Mouse (Mus musculus): Measurements from ENCODE around the gene Arpc3.

GRCm38 (mm10) chr5:122354492-122355067, 37.1 kb upstream of the Arpc3 start:
- TF ChIP-seq TCF3 (IDR thresholded peaks at IDR 0.05; ENCODE audit: insufficient read length, low read depth) = no peak
- TF ChIP-seq POLR2A (IDR thresholded peaks at IDR 0.05; ENCODE audit: insufficient read length, low read depth) = peak; percentile 40
- TF ChIP-seq MYOD1 (IDR thresholded peaks at IDR 0.05; ENCODE audit: control insufficient read depth in 1 of 3, insufficient read length in 2 of 3, low read depth in 2 of 3) = no peak
- no peak for TF ChIP-seq USF1 (IDR thresholded peaks at IDR 0.05; ENCODE audit: low read depth)
- TF ChIP-seq POLR2AphosphoS2 (IDR thresholded peaks at IDR 0.05; ENCODE audit: insufficient read length, low read depth) = no peak
- TF ChIP-seq MYOG (IDR thresholded peaks at IDR 0.05; ENCODE audit: control insufficient read depth in 1 of 3, insufficient read depth in 1 of 3, insufficient read length in 2 of 3, low read depth in 2 of 3) = peak in 2 of 3 experiments; percentile 3 to 8
- no peak for TF ChIP-seq MAX (IDR thresholded peaks at IDR 0.05; ENCODE audit: low read depth)
- TF ChIP-seq E2F4 (IDR thresholded peaks at IDR 0.05; ENCODE audit: insufficient read depth) = no peak
- TF ChIP-seq SRF (IDR thresholded peaks at IDR 0.05; ENCODE audit: control insufficient read depth, insufficient read length, low read depth) = no peak

All from myocyte (in vitro differentiated cells).